Mouse (Mus musculus) cerebellum, postnatal 10 days (tissue): Measurements from ENCODE around the gene Nell2.
A peak's percentile ranks its signal among the peaks of the same experiment; 100 is the strongest.

Source experiments
- DNase-seq, 2 experiments: peaks; one replicate each; pipeline ENCODE4 v3.0.0; 2021; ENCODE audit warnings: mixed read lengths in 2 of 2

The Nell2 gene

GRCm38 (mm10) chr15:95216640-95217365, 311.6 kb downstream of the Nell2 start:
- peak; percentile 73 to 76 for DNase-seq

- no peak for DNase-seq
Observed at GRCm38 (mm10) chr15:95210551-95210950, 317.8 kb downstream of the Nell2 start.

GRCm38 (mm10) chr15:95209186-95209585, 319.2 kb downstream of the Nell2 start:
- no peak for DNase-seq

- DNase-seq = peak; percentile 51 to 63
Observed at GRCm38 (mm10) chr15:95193661-95194280, 334.6 kb downstream of the Nell2 start.

GRCm38 (mm10) chr15:95192951-95193350, 335.4 kb downstream of the Nell2 start:
- DNase-seq = peak; percentile 21 to 33

GRCm38 (mm10) chr15:95186226-95186625, 342.1 kb downstream of the Nell2 start:
- peak; percentile 30 to 32 for DNase-seq

- peak; percentile 52 to 54 for DNase-seq
Observed at GRCm38 (mm10) chr15:95185419-95185818, 342.9 kb downstream of the Nell2 start.

GRCm38 (mm10) chr15:95183450-95183849, 344.9 kb downstream of the Nell2 start:
- DNase-seq = no peak

- DNase-seq = peak; percentile 70 to 77
Observed at GRCm38 (mm10) chr15:95156828-95157227, 371.5 kb downstream of the Nell2 start.

- no peak for DNase-seq
Observed at GRCm38 (mm10) chr15:95145118-95145517, 383.2 kb downstream of the Nell2 start.

- DNase-seq = no peak
Observed at GRCm38 (mm10) chr15:95144131-95144530, 384.2 kb downstream of the Nell2 start.

GRCm38 (mm10) chr15:95138709-95139409, 389.5 kb downstream of the Nell2 start:
- no peak for DNase-seq

GRCm38 (mm10) chr15:95137018-95137810, 391.1 kb downstream of the Nell2 start:
- DNase-seq = no peak

- DNase-seq = no peak
Observed at GRCm38 (mm10) chr15:95135926-95136609, 392.3 kb downstream of the Nell2 start.

GRCm38 (mm10) chr15:95131401-95131800, 397.0 kb downstream of the Nell2 start:
- DNase-seq = no peak

GRCm38 (mm10) chr15:95108626-95109025, 419.7 kb downstream of the Nell2 start:
- DNase-seq = peak; percentile 52 to 59

- peak; percentile 35 to 38 for DNase-seq
Observed at GRCm38 (mm10) chr15:95107246-95107809, 421.0 kb downstream of the Nell2 start.

- peak in 1 of 2 experiments; percentile 27 for DNase-seq
Observed at GRCm38 (mm10) chr15:95101522-95101921, 426.8 kb downstream of the Nell2 start.

- no peak for DNase-seq
Observed at GRCm38 (mm10) chr15:95100133-95100532, 428.2 kb downstream of the Nell2 start.

GRCm38 (mm10) chr15:95085962-95086361, 442.4 kb downstream of the Nell2 start:
- DNase-seq = peak; percentile 68 to 75

- peak; percentile 60 to 67 for DNase-seq
Observed at GRCm38 (mm10) chr15:95081654-95082053, 446.7 kb downstream of the Nell2 start.

- peak; percentile 59 to 66 for DNase-seq
Observed at GRCm38 (mm10) chr15:95075356-95075755, 453.0 kb downstream of the Nell2 start.
